Mouse (Mus musculus): ENCODE measurements around the gene F13b. TPM values are rescaled to one million over a fixed set of nuclear protein-coding genes. Genes with fewer than 3 reads are reported as not detected.

The F13b gene
- total RNA-seq (2023) = not detected

DNA sequence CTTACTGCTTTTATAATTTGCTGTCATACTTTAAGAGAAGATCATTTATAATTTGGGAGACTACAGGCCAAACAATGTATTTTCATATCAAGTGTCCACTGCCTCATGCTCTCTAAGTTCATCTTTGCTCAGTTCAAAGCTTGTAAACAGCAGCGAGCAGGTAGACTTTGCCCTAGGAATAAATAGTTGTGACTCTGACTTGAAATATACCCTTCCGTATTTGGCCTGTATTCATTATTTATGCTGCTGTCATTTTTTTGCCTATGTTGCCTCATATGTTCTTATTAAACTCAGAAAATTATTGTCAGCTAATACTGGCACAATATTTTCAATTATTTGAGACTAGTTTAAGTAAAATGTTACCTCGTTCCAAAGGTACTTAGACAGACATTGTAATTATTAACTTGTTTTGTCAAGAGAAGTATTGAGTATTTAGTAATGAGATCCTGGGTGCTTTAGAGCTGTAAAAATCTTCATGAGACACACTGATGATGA lies at the start of gene F13b:
TSS of gene F13b (plus strand) at position 445 of the 495 bp plus-strand sequence.

DNA sequence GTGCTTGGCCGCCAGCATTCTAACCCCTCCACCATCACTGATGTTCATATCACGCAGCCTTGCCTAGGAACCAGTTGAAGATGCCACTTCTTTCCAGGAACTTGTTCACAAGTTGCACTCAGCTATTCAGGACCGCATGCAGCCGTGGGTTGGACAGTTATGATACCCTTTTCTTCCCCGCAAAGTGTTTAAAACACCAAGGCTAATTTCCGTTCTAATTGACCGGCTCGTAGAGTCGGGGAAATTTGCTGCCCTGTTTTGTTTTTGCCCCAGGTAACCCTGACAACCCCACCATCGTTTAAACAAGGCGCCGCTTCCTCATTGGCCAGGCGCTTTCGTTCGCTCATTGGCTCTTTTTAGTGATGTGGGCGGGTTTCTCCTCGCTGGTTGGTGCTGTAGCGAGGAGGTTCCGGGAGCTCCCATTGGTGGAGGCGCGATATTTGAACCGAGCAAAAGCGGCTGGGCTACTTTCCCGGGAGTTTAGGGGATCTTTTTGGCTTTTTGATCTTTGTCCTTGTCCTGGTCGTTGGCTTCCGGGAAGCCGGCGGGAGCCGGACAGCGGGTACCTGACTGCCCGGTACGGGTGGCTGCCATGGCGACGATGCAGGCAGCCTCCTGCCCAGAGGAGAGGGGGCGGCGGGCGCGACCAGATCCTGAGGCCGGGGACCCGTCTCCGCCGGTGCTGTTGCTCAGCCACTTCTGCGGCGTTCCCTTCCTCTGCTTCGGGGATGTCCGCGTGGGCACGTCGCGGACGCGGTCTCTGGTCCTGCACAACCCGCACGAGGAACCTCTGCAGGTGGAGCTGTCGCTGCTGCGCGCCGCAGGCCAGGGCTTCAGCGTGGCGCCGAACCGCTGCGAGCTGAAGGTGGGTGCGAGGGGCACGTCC lies 46.9 kb upstream of the F13b start, which contains the start of gene Aspm:
TSS of gene Aspm (plus strand) at position 433 of the 886 bp plus-strand sequence.

DNA sequence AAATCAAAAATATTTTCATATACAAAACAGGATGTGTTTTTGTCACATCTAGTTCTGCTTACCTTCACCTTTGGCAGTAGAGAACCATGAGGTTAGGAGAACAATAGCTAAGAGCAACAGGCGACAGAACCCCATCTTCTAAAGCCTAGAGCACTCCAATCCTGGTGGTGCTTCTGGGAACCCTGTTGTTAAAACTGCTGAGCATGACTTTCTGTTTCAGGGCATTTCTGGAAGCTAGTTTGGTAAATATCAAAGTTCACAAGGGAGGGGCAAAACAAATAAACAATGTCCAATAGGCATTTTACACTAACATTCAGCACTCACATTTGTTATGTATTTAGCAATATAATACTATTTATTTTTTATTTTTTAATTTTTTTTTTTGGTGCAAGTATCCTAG lies 58.5 kb downstream of the F13b start, which contains the start of gene Cfhr1:
TSS of gene Cfhr1 (minus strand) at position 249 of the 400 bp plus-strand sequence.

Other genes with a start within 250 kb of the F13b start
- not detected for gene Crb1, start 124.6 kb upstream of the F13b start, total RNA-seq (2023)
- 23.2 TPM for gene Zbtb41, start 79.4 kb upstream of the F13b start, total RNA-seq (2023)
- gene Aspm, start 46.9 kb upstream of the F13b start, total RNA-seq (2023) = 1.2 TPM
- gene Cfhr1, start 58.6 kb downstream of the F13b start, total RNA-seq (2023) = not detected